Mouse (Mus musculus) cerebellum, adult 9-10 months (tissue): ENCODE data around the gene Baiap2l2.

Experiments used
- DNase-seq: peaks from one replicate; pipeline ENCODE4 v3.0.0; 2022

Gene Baiap2l2

DNA sequence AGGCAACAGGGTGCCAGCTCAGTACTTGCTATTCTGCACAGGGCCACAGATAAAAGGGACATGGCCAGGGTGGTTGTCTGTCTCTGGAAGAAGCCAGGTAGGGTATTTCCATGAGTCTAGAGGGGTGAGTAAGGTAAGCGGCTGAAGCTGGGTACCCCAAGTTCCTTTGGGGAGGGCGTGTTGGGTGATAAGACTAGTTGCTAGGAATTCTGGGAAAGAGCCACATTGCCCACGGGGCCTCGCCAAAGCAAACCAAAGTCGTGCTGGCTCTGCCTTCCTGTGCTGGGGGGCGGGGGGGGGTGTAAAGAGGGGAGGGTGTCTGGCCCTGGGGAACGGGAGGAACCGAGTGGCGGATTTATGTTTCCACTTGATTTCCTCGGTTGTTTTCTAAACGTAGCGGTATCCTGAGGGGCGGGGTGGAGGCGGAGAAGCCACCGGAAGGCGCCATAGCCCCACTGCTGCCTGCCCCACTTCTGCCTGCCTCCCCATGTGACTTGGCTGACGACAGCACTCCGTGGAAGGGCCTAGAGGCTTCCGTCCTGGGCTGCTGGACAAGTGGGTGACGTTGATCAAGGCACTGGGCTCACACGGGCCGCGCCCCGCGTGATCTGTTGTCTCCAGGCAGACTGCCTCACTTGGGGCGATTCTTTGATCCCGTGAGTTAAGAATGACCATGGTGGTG is 76.4 kb downstream of the Baiap2l2 start:
- DNase-seq, result no peak

DNA sequence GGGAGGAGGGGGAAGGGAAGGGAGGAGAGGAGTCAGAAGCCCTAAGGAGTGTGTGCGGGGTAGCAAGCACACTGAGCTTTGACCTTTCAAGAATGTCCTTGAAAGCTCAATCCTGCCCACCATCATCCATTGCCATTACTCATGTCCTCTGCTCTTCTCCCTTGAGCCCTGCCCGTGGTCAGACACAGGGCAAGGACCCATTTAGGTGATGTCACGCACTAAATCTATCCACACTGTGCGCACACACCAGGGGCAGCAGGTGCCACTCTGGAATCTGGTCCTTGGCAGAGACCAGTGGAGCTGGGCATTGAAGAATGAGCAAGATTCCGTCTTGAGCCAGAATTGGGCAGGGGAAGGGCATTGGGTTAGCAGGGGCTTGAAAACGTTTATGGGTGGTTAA is 77.1 kb downstream of the Baiap2l2 start:
- DNase-seq, result no peak
